Mouse (Mus musculus) thymus, postnatal 25 days (tissue): Measurements from ENCODE around the gene Adamts2.

Source experiments
- DNase-seq: peaks from one replicate; pipeline ENCODE4 v3.0.0; 2022

Gene Adamts2

GRCm38 (mm10) chr11:50673525-50674250 is 71.8 kb downstream of the Adamts2 start:
- peak; percentile 2 for DNase-seq

- DNase-seq, result no peak
These were observed 72.5 kb downstream of the Adamts2 start for GRCm38 (mm10) chr11:50674390-50674789.

GRCm38 (mm10) chr11:50678650-50679049 is 76.8 kb downstream of the Adamts2 start:
- no peak for DNase-seq

GRCm38 (mm10) chr11:50681940-50682339 is 80.1 kb downstream of the Adamts2 start:
- no peak for DNase-seq

- DNase-seq, result no peak
These were observed 81.9 kb downstream of the Adamts2 start for GRCm38 (mm10) chr11:50683821-50684220.

GRCm38 (mm10) chr11:50688584-50688983 is 86.7 kb downstream of the Adamts2 start:
- DNase-seq, result no peak

GRCm38 (mm10) chr11:50689672-50690071 is 87.8 kb downstream of the Adamts2 start:
- DNase-seq, result no peak

GRCm38 (mm10) chr11:50699971-50700370 is 98.1 kb downstream of the Adamts2 start:
- DNase-seq, result no peak

- DNase-seq, result no peak
These were observed 98.6 kb downstream of the Adamts2 start for GRCm38 (mm10) chr11:50700496-50700895.

GRCm38 (mm10) chr11:50703397-50703796 is 101.5 kb downstream of the Adamts2 start:
- DNase-seq, result no peak

- DNase-seq, result no peak
These were observed 102.6 kb downstream of the Adamts2 start for GRCm38 (mm10) chr11:50704511-50704910.

GRCm38 (mm10) chr11:50707259-50707658 is 105.4 kb downstream of the Adamts2 start:
- no peak for DNase-seq

- peak; percentile 14 for DNase-seq
These were observed 111.8 kb downstream of the Adamts2 start for GRCm38 (mm10) chr11:50713610-50714202.

- no peak for DNase-seq
These were observed 113.2 kb downstream of the Adamts2 start for GRCm38 (mm10) chr11:50715091-50715490.

- DNase-seq, result no peak
These were observed 115.6 kb downstream of the Adamts2 start for GRCm38 (mm10) chr11:50717381-50717897.

- no peak for DNase-seq
These were observed 117.0 kb downstream of the Adamts2 start for GRCm38 (mm10) chr11:50718862-50719261.

- no peak for DNase-seq
These were observed 118.5 kb downstream of the Adamts2 start for GRCm38 (mm10) chr11:50720421-50720820.

- DNase-seq, result no peak
These were observed 119.1 kb downstream of the Adamts2 start for GRCm38 (mm10) chr11:50720856-50721550.

GRCm38 (mm10) chr11:50725595-50725994 is 123.7 kb downstream of the Adamts2 start:
- no peak for DNase-seq

GRCm38 (mm10) chr11:50726035-50726434 is 124.2 kb downstream of the Adamts2 start:
- no peak for DNase-seq

- no peak for DNase-seq
These were observed 131.3 kb downstream of the Adamts2 start for GRCm38 (mm10) chr11:50733146-50733545.

- no peak for DNase-seq
These were observed 132.2 kb downstream of the Adamts2 start for GRCm38 (mm10) chr11:50734129-50734528.

GRCm38 (mm10) chr11:50736548-50736947 is 134.7 kb downstream of the Adamts2 start:
- no peak for DNase-seq

GRCm38 (mm10) chr11:50738436-50738835 is 136.6 kb downstream of the Adamts2 start:
- DNase-seq, result no peak
